Mouse (Mus musculus) telencephalon, adult 2 months (tissue): ENCODE results near the gene Dner.

ENCODE experiments used
- DNase-seq: peaks from one replicate; pipeline ENCODE4 v3.0.0-alpha.2; 2011; ENCODE audit warnings: low read depth, low spot score

The Dner gene

DNA sequence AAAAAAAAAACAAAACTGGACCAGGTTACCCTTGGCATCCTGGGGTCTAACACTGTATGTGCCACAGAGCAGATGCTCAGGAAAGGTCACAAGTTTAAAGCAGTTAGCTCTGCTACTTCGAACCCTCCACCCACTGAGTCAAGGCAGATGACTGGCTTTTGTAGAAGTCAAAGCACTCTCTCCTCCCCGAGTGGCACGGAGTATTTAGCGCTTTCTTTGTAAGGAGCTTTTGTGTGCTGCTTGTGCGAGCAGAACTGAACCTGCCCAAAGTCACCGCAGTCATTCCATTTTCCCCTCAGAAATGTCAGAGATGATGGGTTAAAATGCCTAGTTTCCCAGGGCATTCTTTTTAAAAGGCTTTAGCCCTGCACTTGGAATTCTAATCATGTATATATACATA, 59.1 kb downstream of the Dner start:
- no peak for DNase-seq

DNA sequence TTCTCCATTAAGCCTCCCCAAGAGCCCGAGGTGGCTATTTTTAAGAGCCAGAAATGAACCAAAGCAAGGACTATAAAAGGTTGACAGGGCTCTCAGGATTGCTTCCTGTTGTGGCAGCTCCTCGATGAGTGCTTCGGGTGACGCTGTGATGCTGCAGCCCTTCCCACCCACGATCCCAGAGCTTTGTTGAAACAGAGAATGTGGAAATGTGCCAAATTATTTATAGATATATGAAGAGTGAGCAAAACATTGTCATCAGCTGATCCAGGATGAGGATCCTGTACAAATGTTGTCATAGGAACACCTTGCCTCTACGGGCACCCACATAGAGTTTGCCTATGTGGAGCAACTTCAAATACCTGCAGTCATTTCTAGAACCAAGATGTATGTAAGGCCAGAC, 67.8 kb downstream of the Dner start:
- DNase-seq: no peak

DNA sequence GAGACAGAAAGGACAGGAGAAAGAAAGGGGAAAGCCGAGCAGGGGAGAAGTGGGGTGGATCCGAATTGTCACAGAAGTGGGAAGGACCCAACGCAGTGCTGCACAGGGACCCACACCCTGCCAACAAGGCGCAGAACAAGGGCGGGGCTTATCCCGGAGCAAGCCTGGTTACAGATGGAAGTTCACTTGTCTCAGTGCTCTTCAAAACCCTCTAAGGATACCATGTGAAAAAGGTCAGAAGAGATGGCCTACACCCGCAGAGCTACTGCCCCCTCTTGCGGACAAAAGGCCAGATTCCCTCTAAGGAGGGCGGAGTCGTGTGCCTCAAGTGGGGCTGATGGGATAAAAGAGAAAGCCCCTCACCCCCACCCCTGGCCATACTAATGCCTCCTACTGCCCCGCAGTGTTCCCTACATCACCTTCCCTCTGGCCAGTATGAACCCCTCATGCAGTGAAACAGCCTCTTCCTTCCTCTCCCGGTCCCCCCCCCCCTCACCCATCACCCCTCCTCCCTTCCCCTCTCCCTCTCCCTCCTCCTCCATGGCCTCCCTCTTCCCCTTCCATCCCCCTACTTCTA, 73.0 kb downstream of the Dner start:
- DNase-seq: no peak

DNA sequence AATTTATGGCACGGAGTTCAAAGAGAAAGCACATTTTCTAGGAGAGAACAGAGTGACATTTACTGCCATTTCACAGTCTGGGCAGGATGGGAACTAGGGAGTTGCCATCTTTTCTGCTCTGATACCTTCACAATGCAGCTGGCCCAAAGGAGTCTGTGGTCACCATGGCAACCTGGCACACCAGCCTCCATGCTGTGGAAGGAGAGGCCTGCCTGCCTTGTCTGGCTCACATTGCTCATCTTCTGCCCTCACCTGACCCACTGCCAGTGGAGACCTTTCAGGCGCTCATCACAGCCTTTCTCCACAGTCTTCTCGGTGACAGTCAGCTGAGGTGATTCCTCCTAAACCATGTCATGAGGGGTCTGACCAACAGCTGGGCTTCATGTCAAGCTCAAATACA, 74.7 kb downstream of the Dner start:
- DNase-seq: peak; percentile 54

DNA sequence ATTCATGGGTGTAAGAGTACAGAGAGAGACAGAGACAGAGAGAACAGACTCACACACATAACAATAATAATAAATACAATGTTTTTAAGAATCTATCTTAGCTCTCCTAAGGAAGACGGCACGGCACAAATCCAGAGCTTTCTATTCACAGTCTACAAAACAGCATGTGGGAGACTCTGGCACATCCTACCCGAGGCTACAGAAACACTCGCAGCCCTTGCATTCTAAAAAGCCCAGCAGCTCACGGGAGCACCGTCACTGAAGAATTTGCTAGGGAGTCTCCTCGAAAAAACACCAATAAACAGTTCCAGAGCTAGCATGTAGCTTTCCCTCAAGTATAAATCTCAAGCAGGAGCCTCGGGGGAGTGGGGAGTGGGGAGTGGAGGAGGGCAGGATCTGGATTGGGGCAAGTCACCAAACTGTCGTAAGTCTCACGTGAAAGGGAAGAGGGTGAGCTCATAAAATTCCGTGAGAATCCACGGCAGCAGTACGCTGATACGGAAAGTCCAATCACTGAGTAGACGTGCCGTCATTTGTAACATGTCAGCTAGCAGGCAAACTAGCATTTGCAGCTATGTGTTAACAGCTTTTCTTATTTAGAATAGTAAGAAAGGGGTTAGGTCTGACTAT, 76.8 kb downstream of the Dner start:
- peak; percentile 63 for DNase-seq

- no peak for DNase-seq
Measured at GRCm38 (mm10) chr1:84618094-84618493, 77.9 kb downstream of the Dner start.

GRCm38 (mm10) chr1:84616133-84616532, 79.9 kb downstream of the Dner start:
- no peak for DNase-seq

- DNase-seq: no peak
Measured at GRCm38 (mm10) chr1:84614596-84614995, 81.4 kb downstream of the Dner start.

DNA sequence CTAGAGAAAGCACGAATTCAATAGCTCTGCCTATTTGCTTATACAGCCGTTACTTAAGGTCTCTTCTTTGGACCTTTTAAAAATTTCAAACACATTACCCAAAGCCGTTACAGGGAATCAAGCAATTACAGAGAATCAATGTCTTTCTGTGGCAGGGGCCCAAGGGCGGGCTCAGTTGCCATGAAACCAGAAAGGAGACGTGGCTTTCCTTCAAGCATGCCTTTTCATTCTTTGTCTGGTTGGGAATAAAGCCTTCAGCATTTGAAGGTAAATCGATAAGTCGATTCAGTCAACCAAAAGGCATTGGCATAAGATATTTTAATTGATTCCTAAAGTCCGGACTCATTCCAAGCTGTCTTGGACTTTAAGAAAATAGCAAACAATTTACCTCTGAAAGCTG, 82.9 kb downstream of the Dner start:
- no peak for DNase-seq

DNA sequence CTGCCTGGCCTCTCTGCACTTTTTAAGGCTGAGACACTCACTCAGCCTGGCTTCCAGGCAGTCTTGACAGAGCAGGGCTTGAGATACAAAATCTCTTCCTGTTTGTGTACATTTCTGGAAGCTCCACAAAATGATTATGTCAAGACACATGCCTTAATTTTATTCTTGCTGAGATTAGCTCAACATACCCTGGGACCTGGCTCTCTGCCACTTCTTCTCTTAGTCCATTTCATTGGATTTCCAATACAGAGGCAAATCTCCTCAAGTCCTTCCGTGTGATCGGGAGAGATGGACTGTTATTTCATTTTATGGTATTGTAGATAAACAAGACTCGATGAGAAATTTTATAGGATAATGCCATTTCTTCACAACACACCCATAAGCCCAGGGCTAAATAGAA, 84.7 kb downstream of the Dner start:
- no peak for DNase-seq

DNA sequence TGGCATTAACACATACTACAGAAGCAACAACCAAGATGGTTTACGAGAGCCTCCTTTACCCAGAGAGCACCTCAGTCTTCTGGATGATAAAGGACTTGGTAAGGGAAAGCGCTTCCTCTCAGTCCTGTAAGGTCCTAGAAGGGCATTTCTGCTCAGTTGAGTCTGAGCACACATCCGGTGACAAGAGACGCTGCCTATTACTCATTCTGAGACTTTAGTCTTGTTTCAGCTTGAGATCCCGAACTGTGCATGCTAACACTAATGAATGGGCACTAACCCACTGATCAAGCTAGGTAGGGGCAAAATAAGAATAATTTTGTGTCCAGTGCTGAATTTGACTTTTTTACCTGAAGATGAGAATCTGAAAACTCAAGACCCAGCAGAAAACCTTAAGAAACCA, 97.0 kb downstream of the Dner start:
- no peak for DNase-seq

- no peak for DNase-seq
Measured at GRCm38 (mm10) chr1:84596023-84596422, 100.0 kb downstream of the Dner start.

DNA sequence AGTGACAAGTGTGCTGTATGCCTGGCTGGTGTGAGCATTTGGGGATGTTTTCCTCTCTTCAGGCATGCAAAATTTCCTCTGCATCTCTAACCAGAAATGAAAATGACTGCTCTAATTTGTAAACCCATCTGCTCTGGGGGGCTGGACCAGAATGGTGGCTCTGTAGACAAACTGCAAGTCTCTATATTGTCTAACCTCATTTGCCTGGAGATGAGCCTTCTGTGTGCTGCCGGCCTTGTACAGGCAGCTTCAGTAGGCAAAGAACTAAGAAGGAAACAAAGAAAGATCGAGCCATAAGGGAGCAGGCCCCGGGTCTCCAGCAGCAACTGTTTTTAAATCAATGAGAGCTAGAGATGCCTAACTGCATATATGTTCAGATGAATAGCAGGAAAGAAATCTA, 103.6 kb downstream of the Dner start:
- DNase-seq: no peak

- no peak for DNase-seq
Measured at GRCm38 (mm10) chr1:84590534-84590933, 105.5 kb downstream of the Dner start.

GRCm38 (mm10) chr1:84585434-84585833, 110.6 kb downstream of the Dner start:
- DNase-seq: no peak

GRCm38 (mm10) chr1:84581812-84582211, 114.2 kb downstream of the Dner start:
- no peak for DNase-seq

DNA sequence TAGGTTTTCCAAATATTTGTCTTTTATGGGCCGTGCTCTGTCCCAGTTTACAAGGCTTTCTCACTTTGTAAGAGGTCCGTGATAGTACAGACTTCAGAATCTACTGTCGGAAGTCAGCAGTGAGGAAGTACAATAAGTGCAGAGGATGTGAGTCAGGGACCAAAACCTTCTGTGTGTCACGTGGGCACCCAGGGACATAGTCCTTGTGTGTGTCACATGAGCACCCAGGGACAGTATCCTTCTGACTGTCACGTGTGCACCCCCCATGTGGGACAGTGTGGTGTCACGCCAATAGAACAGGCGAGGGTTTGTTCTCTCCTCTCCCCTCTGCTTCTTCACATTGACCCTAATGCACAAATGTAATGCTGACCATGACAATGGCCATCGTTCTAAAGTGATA, 134.2 kb downstream of the Dner start:
- no peak for DNase-seq

DNA sequence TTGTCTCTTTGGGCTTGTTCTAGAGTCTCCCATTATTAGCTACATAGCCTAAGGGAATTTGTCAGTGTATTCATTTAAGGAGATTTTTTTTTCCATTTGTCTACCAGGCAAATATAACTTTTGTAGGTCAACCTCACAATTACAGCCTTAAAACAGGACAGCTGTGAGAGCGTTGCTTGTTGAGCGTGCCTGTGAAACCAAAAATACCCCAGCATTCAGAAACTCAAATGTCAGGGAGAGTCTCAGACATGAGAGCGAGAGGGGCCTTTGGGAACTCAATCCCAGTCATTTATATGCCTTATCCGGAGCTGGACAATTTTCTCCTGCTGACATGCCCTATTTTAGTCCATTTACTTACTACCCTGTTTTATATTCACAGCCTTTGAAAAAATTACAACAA, 134.6 kb downstream of the Dner start:
- no peak for DNase-seq

DNA sequence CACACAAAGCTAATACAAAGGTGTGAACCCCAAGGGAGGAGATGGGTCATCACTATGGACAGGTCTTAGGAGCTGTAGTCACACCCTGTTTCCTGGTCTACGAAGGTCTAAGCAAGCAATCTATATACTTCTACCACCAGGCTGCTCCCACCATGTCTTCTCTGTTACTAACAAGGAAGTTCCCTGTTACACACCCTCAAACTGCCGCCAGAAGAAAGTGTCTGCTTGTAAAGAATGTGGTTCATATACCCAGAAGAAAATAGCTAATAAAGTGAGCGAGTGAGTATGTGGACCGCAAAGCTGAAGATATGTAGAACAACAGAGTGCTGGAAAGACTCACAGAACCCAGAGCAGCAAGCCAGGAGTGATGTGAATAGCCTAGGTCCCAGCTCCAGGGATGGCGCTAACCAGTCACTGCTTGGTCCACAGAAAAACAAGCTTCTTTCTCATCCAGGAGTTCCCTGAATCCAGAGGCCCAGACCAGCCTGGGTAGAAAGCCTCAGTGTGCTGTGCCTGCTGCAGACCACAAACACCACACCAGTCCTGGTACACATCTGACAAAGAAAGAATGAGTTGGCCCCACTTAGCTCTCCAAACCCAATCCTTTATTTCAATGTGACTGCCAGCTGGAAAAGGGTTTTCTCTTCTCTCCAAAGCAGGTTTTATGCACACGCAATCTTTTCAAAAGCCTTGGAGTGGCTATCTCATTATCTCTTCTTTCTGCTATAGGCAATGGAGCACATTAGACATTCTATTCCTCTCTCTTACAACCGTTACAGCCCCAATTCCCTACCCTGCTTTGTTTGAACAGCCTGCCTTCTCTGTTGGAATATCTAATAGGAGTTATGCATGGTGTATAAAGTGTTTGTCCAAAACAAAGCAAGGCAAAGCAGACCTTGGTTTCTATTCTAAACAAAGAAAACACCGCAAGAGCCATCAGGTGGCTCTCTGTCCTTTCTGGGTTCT, 139.2 kb downstream of the Dner start:
- no peak for DNase-seq

GRCm38 (mm10) chr1:84552005-84552404, 144.0 kb downstream of the Dner start:
- DNase-seq: peak; percentile 64

- no peak for DNase-seq
Measured at GRCm38 (mm10) chr1:84550065-84550368, 146.0 kb downstream of the Dner start.

GRCm38 (mm10) chr1:84549367-84550064, 146.5 kb downstream of the Dner start:
- no peak for DNase-seq
